Mouse (Mus musculus) C2C12 (cell line): ENCODE measurements around the gene Litaf. TPM values are rescaled to one million over a fixed set of nuclear protein-coding genes. Genes with fewer than 3 reads are reported as not detected.

Source experiments
- H3K27me3 ChIP-seq: one replicate; pipeline ENCODE4 v1.6.1; 2011; ENCODE audit not compliant: control insufficient read depth, insufficient read depth, insufficient read length
- H3K36me3 ChIP-seq: one replicate; pipeline ENCODE4 v1.6.1; 2011; ENCODE audit not compliant: control insufficient read depth, insufficient read depth
- H3K4me3 ChIP-seq: one replicate; pipeline ENCODE4 v1.5.1; 2011; ENCODE audit warnings: mild to moderate bottlenecking, control low read depth; ENCODE audit not compliant: poor library complexity, insufficient read depth, severe bottlenecking
- H3K79me2 ChIP-seq: one replicate; pipeline ENCODE4 v1.6.1; 2011; ENCODE audit not compliant: control insufficient read depth, insufficient read depth
- H3K79me3 ChIP-seq: one replicate; pipeline ENCODE4 v1.6.1; 2011; ENCODE audit warnings: low read depth, control low read depth
- H3ac ChIP-seq: one replicate; pipeline ENCODE3; 2011; ENCODE audit warnings: low read depth; ENCODE audit not compliant: control insufficient read depth, insufficient read length
- CEBPB ChIP-seq: IDR thresholded peaks from one replicate; pipeline ENCODE4 v1.6.1; 2011; ENCODE audit warnings: low read depth, mild to moderate bottlenecking, control low read depth, moderate library complexity
- CTCF ChIP-seq: IDR thresholded peaks from one replicate; pipeline ENCODE4 v1.5.1; 2011; ENCODE audit not compliant: control insufficient read depth, insufficient read depth, insufficient read length
- FOSL1 ChIP-seq: IDR thresholded peaks from one replicate; pipeline ENCODE4 v1.8.0; 2011; ENCODE audit warnings: mild to moderate bottlenecking, low read length; ENCODE audit not compliant: poor library complexity, insufficient read depth, severe bottlenecking
- MAX ChIP-seq: IDR thresholded peaks from one replicate; pipeline ENCODE4 v1.6.1; 2011; ENCODE audit warnings: mild to moderate bottlenecking, control low read depth
- MYOD1 ChIP-seq: IDR thresholded peaks from one replicate; pipeline ENCODE4 v1.6.1; 2011; ENCODE audit warnings: low read depth; ENCODE audit not compliant: control insufficient read depth, insufficient read length
- MYOG ChIP-seq: IDR thresholded peaks from one replicate; pipeline ENCODE4 v1.6.1; 2011; ENCODE audit not compliant: control insufficient read depth, insufficient read length; ENCODE audit errors: extremely low read depth
- USF1 ChIP-seq: IDR thresholded peaks from one replicate; pipeline ENCODE4 v1.6.1; 2011; ENCODE audit warnings: low read depth, mild to moderate bottlenecking, control low read depth, moderate library complexity
- polyA plus RNA-seq: library from polyadenylated mRNA; unstranded; fragments of >200 nt; fragmentation: generic; extraction: Trizol; gene quantifications from one replicate; pipeline ENCODE4 v1.2.1, GENCODE M21; 2012; ENCODE audit warnings: missing spikeins

Gene Litaf
- polyA plus RNA-seq, 1 experiment = 116 TPM

- TF ChIP-seq FOSL1 (no peak), USF1 (no peak), MAX (no peak), CTCF (no peak), CEBPB (no peak), MYOD1 (no peak), MYOG (no peak)
- Histone ChIP-seq H3K4me3 (no peak overlapping the region), H3K36me3 (peaks cover 45% of the 10 kb centered on the region)
Measured at GRCm38 (mm10) chr16:11092523-11092922, 26.6 kb upstream of the Litaf start.

GRCm38 (mm10) chr16:11092061-11092460 is 26.1 kb upstream of the Litaf start:
- H3ac ChIP-seq = no peak overlapping the region
- H3K36me3 ChIP-seq = peaks cover 50% of the 10 kb centered on the region
- no peak overlapping the region for H3K4me3 ChIP-seq
- no peak for TF ChIP-seq CTCF
- no peak for TF ChIP-seq CEBPB
- no peak for TF ChIP-seq MAX
- no peak for TF ChIP-seq USF1
- no peak for TF ChIP-seq FOSL1
- TF ChIP-seq MYOG = no peak
- TF ChIP-seq MYOD1 = no peak
- H3K27me3 ChIP-seq = no peaks in the 10 kb centered on the region
- H3K79me3 ChIP-seq = no peaks in the 10 kb centered on the region
- no peaks in the 10 kb centered on the region for H3K79me2 ChIP-seq

More at GRCm38 (mm10) chr16:11092523-11092922, 26.6 kb upstream of the Litaf start:
- Histone ChIP-seq H3K79me2 (no peaks in the 10 kb centered on the region), H3ac (no peak overlapping the region), H3K27me3 (no peaks in the 10 kb centered on the region), H3K79me3 (no peaks in the 10 kb centered on the region)

- H3K36me3 ChIP-seq = peaks cover 54% of the 10 kb centered on the region
- no peaks in the 10 kb centered on the region for H3K79me3 ChIP-seq
- H3K27me3 ChIP-seq = no peaks in the 10 kb centered on the region
- H3K4me3 ChIP-seq = no peak overlapping the region
- TF ChIP-seq MYOD1 (no peak), FOSL1 (no peak), MYOG (no peak), CEBPB (no peak), MAX (no peak), CTCF (no peak), USF1 (no peak)
- no peaks in the 10 kb centered on the region for H3K79me2 ChIP-seq
- no peak overlapping the region for H3ac ChIP-seq
Measured at GRCm38 (mm10) chr16:11090836-11091570, 25.0 kb upstream of the Litaf start.

- TF ChIP-seq MYOG = no peak
- no peak for TF ChIP-seq FOSL1
Measured at GRCm38 (mm10) chr16:11086856-11087588, 21.1 kb upstream of the Litaf start.

GRCm38 (mm10) chr16:11086299-11086698 is 20.3 kb upstream of the Litaf start:
- no peak for TF ChIP-seq CTCF
- TF ChIP-seq CEBPB = no peak
- no peak for TF ChIP-seq MYOD1
- no peak for TF ChIP-seq MYOG
- TF ChIP-seq MAX = no peak
- no peak for TF ChIP-seq USF1
- H3K4me3 ChIP-seq = no peak overlapping the region
- peaks cover 2% of the 10 kb centered on the region for H3K79me3 ChIP-seq
- peaks cover 94% of the 10 kb centered on the region for H3K36me3 ChIP-seq
- H3K79me2 ChIP-seq = no peaks in the 10 kb centered on the region
- no peaks in the 10 kb centered on the region for H3K27me3 ChIP-seq
- no peak overlapping the region for H3ac ChIP-seq

More at GRCm38 (mm10) chr16:11086856-11087588, 21.1 kb upstream of the Litaf start:
- Histone ChIP-seq H3K27me3 (no peaks in the 10 kb centered on the region), H3ac (no peak overlapping the region), H3K79me2 (no peaks in the 10 kb centered on the region), H3K4me3 (no peak overlapping the region), H3K79me3 (peaks cover 2% of the 10 kb centered on the region), H3K36me3 (peaks cover 93% of the 10 kb centered on the region)

- H3K79me2 ChIP-seq = no peaks in the 10 kb centered on the region
- no peak overlapping the region for H3K4me3 ChIP-seq
- H3K79me3 ChIP-seq = peaks cover 5% of the 10 kb centered on the region
- H3K27me3 ChIP-seq = no peaks in the 10 kb centered on the region
- H3ac ChIP-seq = no peak overlapping the region
- no peak for TF ChIP-seq USF1
- peak; percentile 76 for TF ChIP-seq MYOD1
- peaks cover 85% of the 10 kb centered on the region for H3K36me3 ChIP-seq
Measured at GRCm38 (mm10) chr16:11084181-11084580, 18.2 kb upstream of the Litaf start.
